Mouse (Mus musculus) hindbrain, embryonic 11.5 days (tissue): ENCODE measurements around the gene Ctse. TPM values are rescaled to one million over a fixed set of nuclear protein-coding genes. Genes with fewer than 3 reads are reported as not detected.

Source experiments
- ATAC-seq: fragments of 200-750 bp; cut with Nextera tagmentation; 2 replicates; pipeline ENCODE4 v1.8.0; 2017; ENCODE audit warnings: mild to moderate bottlenecking, moderate TSS enrichment, moderate library complexity; ENCODE audit not compliant: low FRiP score
- DNase-seq: peaks from one replicate; pipeline ENCODE4 v3.0.0-alpha.2; 2015; ENCODE audit warnings: low spot score
- H3K27ac ChIP-seq: fragments of 300-500 bp; sonication (generic); 2 replicates; pipeline ENCODE4 v1.5.1; 2014; ENCODE audit warnings: mild to moderate bottlenecking, low read depth, low read length
- H3K27me3 ChIP-seq: fragments of 300-500 bp; sonication (generic); 2 replicates; pipeline ENCODE4 v1.6.1; 2014; ENCODE audit warnings: mild to moderate bottlenecking, low read length, moderate library complexity, mixed read lengths; ENCODE audit not compliant: control insufficient read depth, insufficient read depth
- H3K36me3 ChIP-seq: fragments of 300-500 bp; sonication (generic); 2 replicates; pipeline ENCODE4 v1.6.1; 2014; ENCODE audit warnings: mild to moderate bottlenecking, low read length, moderate library complexity, mixed read lengths; ENCODE audit not compliant: control insufficient read depth, insufficient read depth
- H3K4me1 ChIP-seq: fragments of 300-500 bp; sonication (generic); replicated peaks from 2 replicates; pipeline ENCODE4 v1.6.1; 2014; ENCODE audit warnings: low read length, mixed read lengths; ENCODE audit not compliant: control insufficient read depth, insufficient read depth
- H3K4me2 ChIP-seq: fragments of 300-500 bp; sonication (generic); replicated peaks from 2 replicates; pipeline ENCODE4 v1.6.1; 2014; ENCODE audit warnings: mild to moderate bottlenecking, low read depth, low read length
- H3K4me3 ChIP-seq: fragments of 300-500 bp; sonication (generic); 2 replicates; pipeline ENCODE4 v1.5.1; 2014; ENCODE audit warnings: low read depth, low read length
- H3K9ac ChIP-seq: fragments of 300-500 bp; sonication (generic); 2 replicates; pipeline ENCODE4 v1.6.1; 2014; ENCODE audit warnings: low read depth, low read length
- H3K9me3 ChIP-seq: fragments of 300-500 bp; sonication (generic); 2 replicates; pipeline ENCODE4 v1.6.1; 2016; ENCODE audit warnings: low read length; ENCODE audit not compliant: control insufficient read depth
- WGBS: fragments of 180-500 bp; shearing (Covaris S2); extraction: QIAGEN DNeasy Blood & Tissue Kit; methylation state at CpG from one replicate; pipeline ENCODE4 v1.1.7; 2014; 5-methylcytosine and 5-hydroxymethylcytosine counted together
- polyA plus RNA-seq: library from polyadenylated mRNA; unstranded; fragments of >200 nt; fragmentation: Nextera tagmentation; extraction: Ambion mirVana; gene quantifications from 2 replicates; pipeline ENCODE4 v1.2.1, GENCODE M21; 2014

Gene Ctse
- polyA plus RNA-seq, 1 experiment from 2014 or later: 0.26 TPM

DNA sequence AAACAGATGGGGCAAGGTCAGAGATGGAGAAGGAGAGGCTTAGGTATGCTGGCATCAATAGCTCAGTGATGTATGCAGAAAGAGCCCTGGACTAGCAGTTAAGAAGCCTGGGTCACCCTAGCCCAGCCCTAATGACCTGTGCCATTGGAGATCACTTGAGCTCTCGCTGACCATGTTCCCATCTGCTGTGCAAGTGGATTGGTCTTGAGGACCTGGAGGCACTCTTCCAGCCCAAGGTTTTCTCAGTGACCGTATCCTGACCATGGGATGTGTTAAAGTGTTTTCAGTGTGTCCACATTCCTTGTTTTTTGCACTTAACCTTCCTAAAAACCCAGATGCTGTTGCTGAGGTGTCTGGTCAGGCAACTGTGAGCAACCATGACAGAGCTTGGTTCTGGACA lies 22.2 kb downstream of the Ctse start:
- ATAC-seq: no peak

DNA sequence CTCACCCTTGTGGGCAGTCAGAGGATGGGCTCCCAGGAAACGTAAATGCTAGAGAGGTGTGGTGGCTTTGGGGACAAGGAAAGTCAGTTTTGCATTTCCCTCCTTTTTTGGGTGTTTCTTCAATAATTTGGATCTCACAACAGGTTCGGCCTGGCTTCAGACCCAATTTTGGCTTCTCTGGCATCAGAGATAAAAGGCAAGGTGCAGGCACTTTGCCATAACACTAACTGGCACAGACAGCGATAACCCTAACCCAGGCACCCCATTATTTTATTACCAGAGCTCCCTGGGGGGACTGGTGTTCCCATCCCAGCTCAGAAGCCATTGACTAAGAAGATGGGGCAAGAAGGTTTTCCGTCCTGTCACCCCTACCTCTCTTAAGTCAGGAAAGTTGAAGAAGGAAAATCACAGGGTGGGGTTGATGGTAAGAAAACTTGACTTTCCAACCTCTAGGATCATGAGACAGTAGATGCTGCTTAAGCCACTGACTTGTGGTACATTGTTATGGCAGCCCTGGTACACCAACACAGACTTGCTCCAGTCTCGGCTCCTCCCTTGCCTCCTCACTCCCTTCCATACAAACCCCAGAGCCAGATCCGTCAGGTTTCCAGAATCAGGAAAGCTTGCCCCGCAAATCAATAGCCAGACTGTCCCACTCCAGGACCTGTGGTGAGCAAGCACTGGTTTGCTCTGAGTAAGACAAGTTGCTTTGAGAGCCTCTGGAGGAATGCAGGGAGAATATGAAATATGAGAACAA lies 22.8 kb downstream of the Ctse start:
- no peak overlapping the region for H3K27ac ChIP-seq
- ATAC-seq (no peak), DNase-seq (no peak)
- H3K36me3 ChIP-seq: no peaks in the 10 kb centered on the region
- no peak overlapping the region for H3K9ac ChIP-seq
- no peaks in the 10 kb centered on the region for H3K9me3 ChIP-seq
- no peaks in the 10 kb centered on the region for H3K4me1 ChIP-seq
- no peak overlapping the region for H3K4me2 ChIP-seq
- 82% methylated on average over 7 of the region's 7 CpGs for WGBS
- H3K27me3 ChIP-seq: no peaks in the 10 kb centered on the region
- H3K4me3 ChIP-seq: no peak overlapping the region

More for the DNA sequence above, 22.2 kb downstream of the Ctse start:
- WGBS: 87% methylated on average over 2 of the region's 2 CpGs
- Histone ChIP-seq H3K4me3 (no peak overlapping the region), H3K27ac (no peak overlapping the region), H3K4me2 (no peak overlapping the region), H3K9ac (no peak overlapping the region), H3K4me1 (no peaks in the 10 kb centered on the region), H3K36me3 (no peaks in the 10 kb centered on the region), H3K27me3 (no peaks in the 10 kb centered on the region), H3K9me3 (no peaks in the 10 kb centered on the region)
- DNase-seq: no peak

DNA sequence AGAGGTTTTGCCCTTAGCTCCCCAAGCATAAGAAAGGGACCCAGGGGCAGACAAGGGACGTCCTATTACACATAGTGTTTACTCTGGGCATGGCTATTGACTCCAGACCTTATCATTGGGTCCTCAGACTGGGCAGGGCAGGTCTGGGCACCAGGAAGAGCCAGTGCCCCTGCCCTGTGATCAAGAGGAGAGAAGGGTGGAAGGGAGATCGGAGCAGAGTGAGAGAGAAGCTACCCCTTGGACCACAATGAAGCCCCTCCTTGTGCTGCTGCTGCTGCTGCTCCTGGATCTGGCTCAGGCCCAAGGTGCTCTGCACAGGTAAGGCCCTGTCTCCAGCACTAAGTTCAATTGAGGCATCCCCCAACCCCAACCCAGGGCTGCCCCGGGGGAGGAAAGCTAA lies 23.6 kb downstream of the Ctse start:
- WGBS: 79% methylated on average over 3 of the region's 3 CpGs
- H3K36me3 ChIP-seq: no peaks in the 10 kb centered on the region
- no peak for DNase-seq
- no peak overlapping the region for H3K27ac ChIP-seq
- H3K4me2 ChIP-seq: no peak overlapping the region
- no peak overlapping the region for H3K4me3 ChIP-seq
- H3K9me3 ChIP-seq: no peaks in the 10 kb centered on the region
- H3K4me1 ChIP-seq: no peaks in the 10 kb centered on the region
- no peak for ATAC-seq
- H3K9ac ChIP-seq: no peak overlapping the region
- no peaks in the 10 kb centered on the region for H3K27me3 ChIP-seq

- H3K36me3 ChIP-seq: no peaks in the 10 kb centered on the region
- no peaks in the 10 kb centered on the region for H3K4me1 ChIP-seq
- H3K4me2 ChIP-seq: no peak overlapping the region
- ATAC-seq (no peak), DNase-seq (no peak)
- no peak overlapping the region for H3K27ac ChIP-seq
- no peak overlapping the region for H3K4me3 ChIP-seq
- H3K9ac ChIP-seq: no peak overlapping the region
- H3K27me3 ChIP-seq: no peaks in the 10 kb centered on the region
- no peaks in the 10 kb centered on the region for H3K9me3 ChIP-seq
- 85% methylated on average over 9 of the region's 9 CpGs for WGBS
These were observed 25.3 kb downstream of the Ctse start for GRCm38 (mm10) chr1:131663286-131663995.

DNA sequence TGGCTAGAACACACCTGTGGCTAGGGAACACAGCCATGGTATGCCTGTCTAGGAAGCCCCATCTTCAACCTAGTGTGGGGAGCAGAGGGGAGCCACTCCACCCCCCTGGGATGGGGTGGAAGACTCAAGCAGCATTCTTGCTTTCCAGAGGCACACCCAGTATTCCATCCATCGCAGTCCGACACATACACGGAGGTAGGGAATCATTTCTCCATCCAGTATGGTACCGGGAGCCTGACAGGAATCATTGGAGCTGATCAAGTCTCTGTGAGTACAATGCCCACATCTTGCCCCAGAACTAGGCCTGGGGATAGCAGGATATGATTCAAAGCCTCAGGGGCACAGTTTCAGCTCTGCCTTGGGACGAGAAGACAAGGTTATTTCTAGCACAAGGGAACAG lies 26.0 kb downstream of the Ctse start:
- no peak overlapping the region for H3K4me2 ChIP-seq
- H3K27me3 ChIP-seq: no peaks in the 10 kb centered on the region
- no peak for ATAC-seq
- no peaks in the 10 kb centered on the region for H3K36me3 ChIP-seq
- no peak for DNase-seq
- 88% methylated on average over 5 of the region's 5 CpGs for WGBS
- H3K4me3 ChIP-seq: no peak overlapping the region
- no peaks in the 10 kb centered on the region for H3K9me3 ChIP-seq
- H3K4me1 ChIP-seq: no peaks in the 10 kb centered on the region
- no peak overlapping the region for H3K9ac ChIP-seq
- H3K27ac ChIP-seq: no peak overlapping the region

DNA sequence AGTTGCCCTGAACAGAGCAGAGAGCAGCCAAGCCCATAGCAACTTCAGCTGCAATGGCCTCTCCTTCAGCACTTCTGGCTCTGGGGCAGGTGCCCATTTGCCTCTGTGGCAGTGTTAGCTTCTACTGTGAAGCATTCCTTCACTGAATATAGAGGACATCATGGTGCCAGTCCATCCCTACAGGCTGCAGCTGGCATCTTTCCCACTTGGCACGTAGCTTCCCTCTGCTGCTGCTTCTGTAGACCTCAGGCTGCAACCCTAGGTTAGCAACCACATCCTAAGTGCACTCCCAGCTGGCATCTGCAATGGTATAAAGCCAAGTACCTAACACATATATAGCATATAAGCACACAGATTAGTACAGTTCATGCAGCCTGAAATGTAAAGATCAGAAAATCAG lies 27.8 kb downstream of the Ctse start:
- Histone ChIP-seq H3K27me3 (no peaks in the 10 kb centered on the region), H3K36me3 (no peaks in the 10 kb centered on the region), H3K9me3 (no peaks in the 10 kb centered on the region), H3K9ac (no peak overlapping the region), H3K4me2 (no peak overlapping the region), H3K27ac (no peak overlapping the region), H3K4me3 (no peak overlapping the region), H3K4me1 (no peaks in the 10 kb centered on the region)
- DNase-seq (no peak), ATAC-seq (no peak)
- WGBS: 100% methylated on average over 1 of the region's 1 CpGs

GRCm38 (mm10) chr1:131671113-131671512 lies 33.0 kb downstream of the Ctse start:
- DNase-seq: no peak
- ATAC-seq: no peak
- Histone ChIP-seq H3K36me3 (no peaks in the 10 kb centered on the region), H3K4me2 (no peak overlapping the region), H3K27me3 (no peaks in the 10 kb centered on the region), H3K9me3 (no peaks in the 10 kb centered on the region), H3K4me1 (no peaks in the 10 kb centered on the region), H3K9ac (no peak overlapping the region), H3K27ac (no peak overlapping the region), H3K4me3 (no peak overlapping the region)
- WGBS: 92% methylated on average over 8 of the region's 8 CpGs

DNA sequence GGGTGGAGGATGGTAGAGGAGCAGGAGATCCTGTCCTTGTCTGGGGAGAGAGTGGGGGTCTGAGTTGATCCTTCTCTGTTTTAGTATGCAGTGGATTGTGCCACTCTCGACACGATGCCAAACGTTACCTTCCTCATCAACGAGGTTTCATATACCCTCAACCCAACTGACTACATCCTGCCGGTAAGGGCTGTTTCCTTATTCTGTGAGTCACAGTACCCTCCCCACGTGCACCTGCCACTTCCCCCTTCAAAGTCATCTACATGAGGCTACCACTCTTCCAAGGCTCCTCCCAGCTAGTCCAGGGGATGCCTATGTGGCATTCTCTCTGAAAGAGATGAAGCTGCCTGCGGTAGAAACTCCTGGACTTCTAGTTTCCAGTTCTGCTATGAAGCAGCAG lies 34.3 kb downstream of the Ctse start:
- Histone ChIP-seq H3K4me3 (no peak overlapping the region), H3K4me2 (no peak overlapping the region), H3K9me3 (no peaks in the 10 kb centered on the region), H3K9ac (no peak overlapping the region), H3K4me1 (no peaks in the 10 kb centered on the region), H3K27ac (no peak overlapping the region), H3K36me3 (no peaks in the 10 kb centered on the region), H3K27me3 (no peaks in the 10 kb centered on the region)
- WGBS: 82% methylated on average over 7 of the region's 7 CpGs
- no peak for ATAC-seq
- DNase-seq: no peak

- H3K27me3 ChIP-seq: no peaks in the 10 kb centered on the region
- no peaks in the 10 kb centered on the region for H3K36me3 ChIP-seq
- ATAC-seq (no peak), DNase-seq (no peak)
- no peak overlapping the region for H3K27ac ChIP-seq
- H3K4me3 ChIP-seq: no peak overlapping the region
- H3K4me2 ChIP-seq: no peak overlapping the region
- no peaks in the 10 kb centered on the region for H3K4me1 ChIP-seq
- 81% methylated on average over 5 of the region's 5 CpGs for WGBS
- H3K9me3 ChIP-seq: no peaks in the 10 kb centered on the region
- no peak overlapping the region for H3K9ac ChIP-seq
These were observed 41.5 kb downstream of the Ctse start for GRCm38 (mm10) chr1:131679644-131680043.
